Mouse (Mus musculus) E14TG2a.4 (cell line): Measurements from ENCODE around the gene Ghrhr.

Experiments
- CTCF ChIP-seq: conservative IDR thresholded peaks from 2 replicates; pipeline ENCODE4 v1.5.1; 2014; ENCODE audit warnings: low read length
- NANOG ChIP-seq: IDR thresholded peaks from 2 replicates; pipeline ENCODE4 v1.6.1; 2014; ENCODE audit warnings: borderline replicate concordance, low read length, mixed read lengths

- TF ChIP-seq CTCF: no peak
- TF ChIP-seq NANOG: no peak
Observed at GRCm38 (mm10) chr6:55403411-55404309, 27.6 kb downstream of the Ghrhr start.
